Mouse (Mus musculus): ENCODE measurements around the gene Zfp992. TPM values are rescaled to one million over a fixed set of nuclear protein-coding genes. Genes with fewer than 3 reads are reported as not detected.
"Not testable (repeated sequence)": the region's sequence is repeated elsewhere in the genome, so short reads cannot be mapped to it uniquely, and the experiment has no call there.

Gene Zfp992
- 100 to 1,000 TPM in 15 of 26 experiments, 10 to 100 TPM in 11; 28.1 to 165 (median 118) TPM for total RNA-seq (2018; cell fraction: chromatin; rRNA removed)
- 10 to 100 TPM; 10.6 to 32.0 (median 22.1) TPM for total RNA-seq (2018; cell fraction: cytosol; rRNA removed)
- 100 to 1,000 TPM in 7 of 26 experiments, 10 to 100 TPM in 19; 36.9 to 180 (median 83.6) TPM for total RNA-seq (2018; cell fraction: nucleus; rRNA removed)
- polyA plus RNA-seq (2018) = 14.1 to 31.6 TPM (median 14.5 TPM) in 3 replicates

DNA sequence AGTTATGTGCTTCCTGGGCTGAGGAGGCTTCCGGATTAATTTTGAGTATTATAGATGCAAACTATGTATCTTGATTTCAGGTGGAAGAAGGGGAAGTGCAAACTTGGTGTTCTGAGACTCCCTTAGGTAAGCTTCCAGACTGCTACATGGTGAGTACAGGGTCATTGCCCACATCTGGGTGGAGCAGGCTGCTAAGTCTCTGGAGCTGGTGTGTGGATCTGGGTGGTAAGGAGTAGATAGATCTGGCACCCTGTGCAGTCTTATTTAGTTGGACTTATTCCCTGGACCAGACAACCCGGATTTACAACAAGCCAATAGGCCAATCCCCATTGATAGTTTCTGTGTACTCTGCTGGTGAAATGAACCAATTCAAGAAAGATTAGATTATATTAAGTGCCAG, at the start of gene Zfp992:
Zfp992 (plus strand) TSS at position 74 of the 400 bp plus-strand sequence.
- not testable (repeated sequence) for H3K36me3 ChIP-seq (ENCODE audit: inconsistent target); H3K27ac ChIP-seq; H3K79me2 ChIP-seq (ENCODE audit: inconsistent target); H3K4me3 ChIP-seq (ENCODE audit: inconsistent target)
- 95% methylated on average over 2 of the region's 2 CpGs for WGBS (ENCODE audit: missing documents)

DNA sequence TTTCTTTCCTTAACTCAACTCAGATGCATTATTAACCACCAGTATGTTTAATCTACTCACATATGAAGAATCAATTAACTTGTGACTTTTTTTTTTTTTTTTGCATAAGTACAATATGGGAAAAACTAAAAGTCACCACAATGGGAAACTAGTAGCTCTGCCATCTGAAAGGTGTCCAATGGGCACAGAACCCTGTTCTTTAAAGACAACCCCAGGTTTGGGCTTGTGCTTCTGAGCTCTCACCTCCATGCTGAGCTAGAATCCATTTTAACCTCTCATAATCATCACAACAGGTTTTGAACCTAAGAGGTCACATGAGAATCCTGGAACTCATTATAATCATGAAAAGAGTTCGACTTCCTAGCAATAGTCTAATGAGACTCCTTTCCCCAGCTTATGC, 19.4 kb upstream of the Zfp992 start:
- WGBS (ENCODE audit: missing documents) = 0% methylated on average over 1 of the region's 1 CpGs
- not testable (repeated sequence) for H3K79me2 ChIP-seq (ENCODE audit: inconsistent target); H3K4me3 ChIP-seq (ENCODE audit: inconsistent target); H3K27ac ChIP-seq; H3K36me3 ChIP-seq (ENCODE audit: inconsistent target)

DNA sequence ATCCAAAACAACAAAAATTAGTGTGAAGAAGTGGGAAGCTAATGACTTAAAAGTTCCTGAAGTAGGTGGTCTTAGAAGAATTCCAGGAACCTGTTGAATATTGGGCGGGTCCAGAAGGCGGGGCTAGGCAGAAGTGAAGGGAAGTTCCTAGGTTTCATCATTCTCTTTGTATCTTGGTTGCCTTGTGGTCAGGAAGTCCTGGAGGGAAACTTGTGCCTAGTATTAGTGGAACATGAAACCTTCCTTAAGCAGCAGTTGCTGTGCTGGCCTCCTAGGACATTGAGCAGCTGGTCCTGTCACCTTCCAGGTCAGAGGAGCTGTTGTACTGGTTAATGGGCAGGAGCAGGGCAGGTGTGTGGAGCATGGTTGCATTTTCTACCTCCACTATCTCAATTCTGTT, 17.9 kb upstream of the Zfp992 start:
- WGBS (ENCODE audit: missing documents) = 75% methylated on average over 2 of the region's 2 CpGs
- H3K27ac ChIP-seq; H3K79me2 ChIP-seq (ENCODE audit: inconsistent target); H3K36me3 ChIP-seq (ENCODE audit: inconsistent target); H3K4me3 ChIP-seq (ENCODE audit: inconsistent target): not testable (repeated sequence)

DNA sequence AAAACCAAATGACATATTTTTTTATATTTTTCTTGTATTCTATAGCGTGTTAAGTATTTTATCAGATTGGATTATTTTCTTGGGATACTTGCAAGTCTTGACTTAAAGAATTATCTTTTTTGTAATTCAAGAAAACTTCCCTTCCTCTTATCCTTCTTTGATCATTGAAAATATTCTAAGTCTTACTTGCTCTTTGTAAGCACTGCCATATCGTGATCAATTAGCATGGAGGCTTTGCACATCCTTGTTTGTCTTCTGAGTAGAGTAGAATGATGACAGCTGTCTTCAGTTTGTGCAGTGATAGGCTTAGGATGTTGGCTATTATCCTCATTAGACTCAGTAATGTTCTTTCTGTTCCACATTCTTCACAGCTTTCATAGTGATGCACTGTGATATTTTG, 13.3 kb upstream of the Zfp992 start:
- H3K36me3 ChIP-seq (ENCODE audit: inconsistent target); H3K79me2 ChIP-seq (ENCODE audit: inconsistent target); H3K27ac ChIP-seq; H3K4me3 ChIP-seq (ENCODE audit: inconsistent target): not testable (repeated sequence)
- 90% methylated on average over 2 of the region's 2 CpGs for WGBS (ENCODE audit: missing documents)

DNA sequence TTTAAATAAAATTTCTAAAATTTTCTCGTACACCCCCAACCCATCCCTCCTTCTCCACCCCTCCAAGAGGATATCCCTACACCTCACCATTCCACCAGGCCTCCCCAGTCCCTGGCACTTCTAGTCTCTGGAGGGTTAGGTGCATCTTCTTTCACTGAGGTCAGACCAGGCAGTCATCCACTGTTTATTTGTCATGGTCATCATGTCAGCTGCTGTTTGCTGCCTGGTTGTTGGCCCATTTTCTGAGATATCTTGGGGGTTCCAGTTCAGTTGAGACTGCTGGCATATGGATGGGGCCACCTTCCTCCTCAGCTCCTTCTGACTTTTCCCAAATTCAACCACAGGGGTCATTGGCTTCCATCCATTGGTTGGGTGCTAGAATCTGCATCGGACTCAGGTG, 11.6 kb upstream of the Zfp992 start:
- WGBS (ENCODE audit: missing documents) = 100% methylated on average over 1 of the region's 2 CpGs
- H3K4me3 ChIP-seq (ENCODE audit: inconsistent target); H3K36me3 ChIP-seq (ENCODE audit: inconsistent target): not testable (repeated sequence)

DNA sequence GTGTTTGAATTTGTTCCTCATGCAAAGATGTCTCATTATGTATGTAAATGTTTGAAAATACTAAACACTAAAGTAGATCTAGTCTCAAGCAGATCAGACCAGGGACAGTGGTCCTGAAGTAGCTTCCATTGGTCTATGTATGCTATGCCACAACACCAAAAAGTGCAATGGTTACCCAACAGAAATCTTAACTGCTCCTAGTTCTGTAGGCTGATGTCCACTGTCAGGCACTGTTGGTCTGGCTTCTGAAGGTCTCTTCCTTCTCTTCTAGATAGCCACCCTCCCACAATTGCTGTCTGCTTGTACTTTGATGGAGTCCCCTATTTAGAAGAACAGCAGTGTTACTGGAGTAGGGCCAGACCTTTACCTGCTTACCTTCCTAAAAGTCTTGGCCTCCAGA, 4.5 kb upstream of the Zfp992 start:
- H3K36me3 ChIP-seq (ENCODE audit: inconsistent target) = not testable (repeated sequence)

More for the DNA sequence above, 11.6 kb upstream of the Zfp992 start:
- not testable (repeated sequence) for H3K79me2 ChIP-seq (ENCODE audit: inconsistent target); H3K27ac ChIP-seq

DNA sequence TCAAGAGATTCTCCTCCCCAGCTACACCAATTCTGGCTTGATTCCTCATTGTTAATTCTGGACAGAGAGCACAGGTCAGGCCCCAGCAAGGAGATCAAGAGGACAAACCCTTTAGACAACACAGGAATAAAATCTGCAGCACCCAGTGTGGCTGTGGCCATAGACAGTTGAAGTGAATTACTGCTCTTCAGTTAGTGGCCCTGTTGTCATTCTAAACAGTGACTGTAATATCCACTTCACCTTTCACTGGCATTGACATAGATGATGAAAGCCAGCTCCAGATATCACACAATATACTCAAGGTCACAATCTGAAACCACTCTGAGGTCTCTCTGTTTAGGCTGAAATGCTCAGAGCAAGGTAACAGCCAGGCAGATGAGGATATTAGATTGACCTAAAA, 3.7 kb upstream of the Zfp992 start:
- H3K36me3 ChIP-seq (ENCODE audit: inconsistent target); H3K27ac ChIP-seq; H3K4me3 ChIP-seq (ENCODE audit: inconsistent target); H3K79me2 ChIP-seq (ENCODE audit: inconsistent target): not testable (repeated sequence)

More for the DNA sequence above, 4.5 kb upstream of the Zfp992 start:
- not testable (repeated sequence) for H3K27ac ChIP-seq; H3K4me3 ChIP-seq (ENCODE audit: inconsistent target); H3K79me2 ChIP-seq (ENCODE audit: inconsistent target)

DNA sequence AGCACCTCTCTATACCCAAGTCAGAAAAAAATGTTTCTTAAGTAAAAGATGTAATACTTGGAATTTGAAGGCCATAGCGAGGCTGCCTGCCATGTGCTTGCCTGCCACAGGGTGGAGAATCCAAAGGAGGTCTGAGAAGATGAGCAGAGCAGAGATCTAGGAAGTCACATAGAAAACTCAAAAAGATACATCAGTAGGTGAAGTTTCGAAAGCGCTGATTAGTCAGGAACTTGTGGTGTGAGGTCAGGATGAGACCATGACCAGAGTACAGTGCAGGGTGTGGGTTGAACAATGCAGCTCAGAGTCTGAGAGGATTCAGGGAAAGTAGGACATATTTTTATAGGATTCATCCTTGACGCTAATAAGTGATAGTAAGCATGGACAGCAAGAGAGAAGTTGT, 2.7 kb upstream of the Zfp992 start:
- H3K4me3 ChIP-seq (ENCODE audit: inconsistent target); H3K27ac ChIP-seq: not testable (repeated sequence)
- WGBS (ENCODE audit: missing documents) = 84% methylated on average over 3 of the region's 4 CpGs

DNA sequence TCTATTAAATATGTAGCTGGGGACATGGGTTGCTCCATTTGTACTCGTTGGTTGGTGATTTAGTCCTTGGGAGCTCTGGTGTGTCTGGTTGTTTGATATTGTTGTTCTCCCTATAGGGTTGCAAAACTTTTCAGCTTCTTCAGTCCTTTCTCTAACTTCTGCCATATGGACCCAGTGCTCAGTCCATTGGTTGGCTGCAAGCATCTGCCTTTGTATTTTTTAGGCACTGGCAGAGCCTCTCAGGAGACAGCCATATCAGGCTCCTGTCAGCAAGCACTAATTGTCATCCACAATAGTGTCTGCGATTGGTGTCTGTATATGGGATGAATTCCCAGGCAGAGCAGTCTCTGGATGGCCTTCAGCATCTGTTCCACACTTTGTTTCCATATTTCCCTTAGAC, 1.8 kb upstream of the Zfp992 start:
- WGBS (ENCODE audit: missing documents) = 90% methylated on average over 2 of the region's 2 CpGs
- not testable (repeated sequence) for H3K36me3 ChIP-seq (ENCODE audit: inconsistent target); H3K27ac ChIP-seq; H3K4me3 ChIP-seq (ENCODE audit: inconsistent target); H3K79me2 ChIP-seq (ENCODE audit: inconsistent target)

More for the DNA sequence above, 2.7 kb upstream of the Zfp992 start:
- not testable (repeated sequence) for H3K79me2 ChIP-seq (ENCODE audit: inconsistent target); H3K36me3 ChIP-seq (ENCODE audit: inconsistent target)

DNA sequence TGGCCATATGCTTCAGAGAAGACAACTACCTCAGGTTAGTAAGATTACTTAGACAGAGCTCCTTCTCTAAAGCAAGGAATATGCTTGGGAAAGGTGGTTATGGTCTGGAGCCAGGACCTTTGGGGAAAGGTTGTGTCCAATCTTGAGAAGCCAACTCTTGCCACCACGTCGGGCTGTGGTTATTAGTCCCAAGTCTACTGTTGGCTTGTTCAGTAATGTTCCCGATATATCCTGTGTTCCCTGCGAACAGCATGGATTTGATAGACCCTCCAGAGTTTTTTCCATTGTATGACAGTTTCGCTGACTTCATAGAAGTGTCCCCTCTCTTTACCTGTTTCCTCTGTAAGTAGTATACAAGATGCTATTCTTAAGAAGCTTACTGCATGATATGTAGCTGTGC, 888 bp downstream of the Zfp992 start:
- not testable (repeated sequence) for H3K27ac ChIP-seq; H3K36me3 ChIP-seq (ENCODE audit: inconsistent target); H3K4me3 ChIP-seq (ENCODE audit: inconsistent target); H3K79me2 ChIP-seq (ENCODE audit: inconsistent target)
- whole genome bisulfite sequencing (ENCODE audit: missing documents) = 81% methylated on average over 5 of the region's 5 CpGs

DNA sequence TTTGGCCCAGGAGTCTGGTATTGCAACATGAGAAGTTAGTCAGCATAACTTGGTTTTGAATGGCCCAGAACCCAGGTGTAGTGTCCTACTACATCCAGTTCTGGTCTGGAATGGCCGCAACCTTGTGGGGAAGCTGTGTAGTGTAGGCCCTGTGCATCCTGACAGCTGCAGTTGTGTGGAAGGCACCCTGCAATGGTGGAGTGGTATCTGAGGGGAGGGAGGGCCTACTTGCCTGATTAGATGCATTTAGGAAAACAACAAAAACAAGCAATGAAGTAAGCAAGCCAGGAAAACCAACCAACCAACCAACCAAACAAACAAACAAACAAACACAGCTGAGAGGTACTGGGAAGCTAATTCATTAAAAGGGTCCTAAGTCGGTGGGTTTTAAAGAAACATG, 3.8 kb downstream of the Zfp992 start:
- H3K36me3 ChIP-seq (ENCODE audit: inconsistent target) = 0 out of 2 replicates have a peak, but pooled peaks cover 10% of the 10 kb centered on the region
- WGBS (ENCODE audit: missing documents) = 68% methylated on average over 2 of the region's 2 CpGs

DNA sequence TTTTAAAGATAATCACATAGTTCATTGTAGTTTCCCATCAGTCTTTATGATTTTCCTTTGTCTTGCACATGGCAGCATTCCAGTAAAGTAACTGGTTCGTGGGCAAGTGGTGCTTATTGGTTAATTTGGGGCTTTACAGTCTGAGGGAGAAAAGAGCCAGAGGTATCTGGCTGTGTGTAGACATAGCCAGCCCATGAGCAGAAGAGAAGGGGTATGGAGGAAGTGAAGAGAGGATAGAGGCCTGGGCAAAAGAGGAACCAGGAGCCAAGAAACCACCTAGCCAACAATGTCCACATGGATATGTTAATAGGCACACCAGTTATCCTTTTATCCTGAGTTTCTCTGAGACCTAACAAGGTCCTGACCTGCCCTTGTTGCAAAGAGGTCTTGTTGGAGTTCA, 5.3 kb downstream of the Zfp992 start:
- H3K4me3 ChIP-seq (ENCODE audit: inconsistent target); H3K27ac ChIP-seq; H3K79me2 ChIP-seq (ENCODE audit: inconsistent target): not testable (repeated sequence)
- H3K36me3 ChIP-seq (ENCODE audit: inconsistent target) = 0 out of 2 replicates have a peak, but pooled peaks cover 14% of the 10 kb centered on the region
- WGBS (ENCODE audit: missing documents) = 65% methylated on average over 1 of the region's 1 CpGs

More for the DNA sequence above, 3.8 kb downstream of the Zfp992 start:
- H3K4me3 ChIP-seq (ENCODE audit: inconsistent target); H3K27ac ChIP-seq; H3K79me2 ChIP-seq (ENCODE audit: inconsistent target): not testable (repeated sequence)

DNA sequence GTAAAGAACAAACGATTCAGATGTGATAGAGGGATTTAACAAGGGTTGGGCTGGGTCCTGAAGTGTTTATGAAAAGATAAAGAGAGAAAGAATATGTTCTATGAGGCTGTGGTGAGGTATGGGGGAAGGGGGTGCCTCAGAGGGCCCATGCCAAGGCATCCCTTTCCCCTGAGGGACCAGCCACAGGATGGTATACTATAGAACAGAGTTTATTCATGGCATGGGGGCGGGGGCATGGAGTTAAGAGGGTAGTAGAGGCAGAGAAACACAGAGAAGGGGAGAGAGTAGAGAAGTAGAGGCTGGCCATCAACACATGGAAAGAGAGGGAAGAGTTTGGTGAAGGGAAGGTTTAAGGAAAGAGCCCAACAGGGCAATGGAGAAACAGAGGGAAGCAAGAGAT, 6.1 kb downstream of the Zfp992 start:
- 0 out of 2 replicates have a peak, but pooled peaks cover 14% of the 10 kb centered on the region for H3K36me3 ChIP-seq (ENCODE audit: inconsistent target)
- no peak overlapping the region for H3K4me3 ChIP-seq (ENCODE audit: inconsistent target)
- H3K27ac ChIP-seq = no peak overlapping the region
- H3K79me2 ChIP-seq (ENCODE audit: inconsistent target) = no peaks in the 10 kb centered on the region
- 47% methylated on average over 2 of the region's 2 CpGs for WGBS (ENCODE audit: missing documents)

DNA sequence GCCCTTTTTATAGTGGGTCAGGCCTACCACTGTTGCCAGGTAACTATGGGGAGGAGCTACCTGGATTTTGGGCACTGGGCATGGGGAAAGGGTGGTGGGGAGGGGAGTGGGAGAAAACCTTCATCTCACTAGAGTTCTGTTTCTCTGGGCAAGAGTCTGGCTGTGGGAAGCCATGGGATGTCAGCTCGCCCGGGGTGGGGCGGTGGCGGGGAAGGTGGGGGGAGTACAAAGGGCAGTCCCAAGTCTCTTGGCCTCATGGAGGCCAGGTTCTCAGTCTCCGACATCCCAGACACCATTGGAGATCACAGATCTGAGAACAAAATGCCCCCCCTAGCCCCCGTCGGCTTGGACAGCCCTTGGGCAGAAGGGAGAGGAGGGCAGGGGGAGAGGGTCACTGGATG, 6.5 kb downstream of the Zfp992 start:
- WGBS (ENCODE audit: missing documents) = 93% methylated on average over 7 of the region's 7 CpGs

DNA sequence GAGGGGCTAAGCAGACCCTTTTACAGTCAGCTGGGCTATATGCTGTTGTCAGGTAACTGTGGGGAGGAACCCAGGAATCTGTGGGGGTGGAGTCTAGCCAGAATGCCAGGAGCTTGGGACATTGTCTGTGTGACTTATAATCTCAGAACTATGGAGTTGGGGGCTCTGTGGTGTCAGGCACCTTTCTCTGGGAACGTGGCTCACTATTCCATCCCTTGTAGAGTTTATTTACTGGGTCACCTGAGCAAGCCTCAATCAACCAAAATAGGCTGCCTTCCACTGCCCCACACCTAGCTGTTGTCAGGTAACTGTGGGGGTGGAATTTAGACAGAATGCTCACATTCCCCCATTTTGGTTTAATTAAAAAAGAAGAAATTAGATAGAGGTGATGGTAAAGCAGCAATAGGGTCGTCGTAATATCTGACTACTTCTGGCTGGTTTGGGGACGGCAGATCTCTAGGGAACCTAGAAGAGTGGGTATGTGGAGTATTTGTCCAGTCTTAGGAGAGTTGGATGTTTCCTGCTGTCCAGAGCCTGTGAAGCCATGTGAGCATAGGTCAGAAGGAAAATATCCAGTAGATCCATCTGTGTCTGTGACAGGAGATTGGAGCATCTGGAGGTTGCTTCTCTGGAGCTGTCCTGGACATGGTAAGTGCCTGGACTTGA, 7.4 kb downstream of the Zfp992 start:
- Histone ChIP-seq H3K79me2 (ENCODE audit: inconsistent target) (no peaks in the 10 kb centered on the region), H3K27ac (no peak overlapping the region), H3K36me3 (ENCODE audit: inconsistent target) (0 out of 2 replicates have a peak, but pooled peaks cover 14% of the 10 kb centered on the region), H3K4me3 (ENCODE audit: inconsistent target) (no peak overlapping the region)
- WGBS (ENCODE audit: missing documents) = 76% methylated on average over 4 of the region's 4 CpGs

More for the DNA sequence above, 6.5 kb downstream of the Zfp992 start:
- Histone ChIP-seq H3K4me3 (ENCODE audit: inconsistent target) (no peak overlapping the region), H3K79me2 (ENCODE audit: inconsistent target) (no peaks in the 10 kb centered on the region), H3K36me3 (ENCODE audit: inconsistent target) (0 out of 2 replicates have a peak, but pooled peaks cover 14% of the 10 kb centered on the region), H3K27ac (no peak overlapping the region)

DNA sequence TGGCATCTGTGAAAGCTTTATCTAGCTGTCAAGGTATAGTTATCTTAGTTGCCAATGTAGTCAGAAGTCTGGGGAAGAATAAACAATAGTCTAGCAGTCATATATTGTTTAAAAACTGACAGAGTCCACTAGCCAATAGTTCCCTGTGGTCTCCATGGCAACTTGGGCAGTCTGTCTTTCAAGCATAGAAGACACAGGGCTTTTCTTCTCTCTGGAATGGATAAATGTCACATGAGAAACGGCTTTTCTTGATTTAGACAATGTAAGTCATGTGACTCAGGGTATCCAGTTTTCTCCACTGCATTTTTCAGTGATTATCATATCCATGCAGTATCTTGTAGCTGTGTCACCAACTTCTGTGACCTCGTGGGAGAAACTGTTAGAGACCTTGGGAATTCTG, 8.3 kb downstream of the Zfp992 start:
- 56% methylated on average over 2 of the region's 2 CpGs for WGBS (ENCODE audit: missing documents)
- Histone ChIP-seq H3K79me2 (ENCODE audit: inconsistent target) (no peaks in the 10 kb centered on the region), H3K4me3 (ENCODE audit: inconsistent target) (no peak overlapping the region), H3K36me3 (ENCODE audit: inconsistent target) (0 out of 2 replicates have a peak, but pooled peaks cover 14% of the 10 kb centered on the region), H3K27ac (no peak overlapping the region)
